Mouse (Mus musculus) limb, embryonic 14.5 days (tissue): Measurements from ENCODE around the gene Uchl4. TPM values are rescaled to one million over a fixed set of nuclear protein-coding genes. Genes with fewer than 3 reads are reported as not detected.
A peak's percentile ranks its signal among the peaks of the same experiment; 100 is the strongest.
"Not testable (repeated sequence)": the region's sequence is repeated elsewhere in the genome, so short reads cannot be mapped to it uniquely, and the experiment has no call there.

Experiments
- ATAC-seq: fragments of 200-750 bp; cut with Nextera tagmentation; 2 replicates; pipeline ENCODE4 v1.8.0; 2017; ENCODE audit warnings: low read depth, moderate number of reproducible peaks, moderate TSS enrichment; ENCODE audit not compliant: low FRiP score
- DNase-seq: peaks from one replicate; pipeline ENCODE4 v3.0.0-alpha.2; 2015; ENCODE audit warnings: low spot score
- H3K27ac ChIP-seq: fragments of 300-500 bp; sonication (generic); replicated peaks from 2 replicates; pipeline ENCODE4 v1.5.1; 2014; ENCODE audit warnings: low read depth, mild to moderate bottlenecking, low read length, moderate library complexity, mixed read lengths
- H3K27me3 ChIP-seq: fragments of 300-500 bp; sonication (generic); 2 replicates; pipeline ENCODE4 v1.6.1; 2014; ENCODE audit warnings: low read length, mixed read lengths; ENCODE audit not compliant: control insufficient read depth, insufficient read depth
- H3K36me3 ChIP-seq: fragments of 300-500 bp; sonication (generic); 2 replicates; pipeline ENCODE4 v1.6.1; 2014; ENCODE audit warnings: mild to moderate bottlenecking, low read length, moderate library complexity, mixed read lengths; ENCODE audit not compliant: control insufficient read depth, insufficient read depth
- H3K4me1 ChIP-seq: fragments of 300-500 bp; sonication (generic); 2 replicates; pipeline ENCODE4 v1.6.1; 2014; ENCODE audit warnings: antibody characterized with exemption, low read length, mixed read lengths; ENCODE audit not compliant: control insufficient read depth, insufficient read depth
- H3K4me2 ChIP-seq: fragments of 300-500 bp; sonication (generic); replicated peaks from 2 replicates; pipeline ENCODE4 v1.6.1; 2014; ENCODE audit warnings: low read depth, mild to moderate bottlenecking, low read length, moderate library complexity; ENCODE audit not compliant: severe bottlenecking
- H3K4me3 ChIP-seq: fragments of 300-500 bp; sonication (generic); replicated peaks from 2 replicates; pipeline ENCODE4 v1.5.1; 2014; ENCODE audit warnings: low read length
- H3K9ac ChIP-seq: fragments of 300-500 bp; sonication (generic); 2 replicates; pipeline ENCODE4 v1.6.1; 2014; ENCODE audit warnings: mild to moderate bottlenecking, low read depth, low read length, moderate library complexity; ENCODE audit not compliant: severe bottlenecking
- H3K9me3 ChIP-seq: fragments of 300-500 bp; sonication (generic); 2 replicates; pipeline ENCODE4 v1.6.1; 2016; ENCODE audit warnings: low read length; ENCODE audit not compliant: control insufficient read depth
- POLR2A ChIP-seq: fragments of 200-500 bp; IDR thresholded peaks from 2 replicates; pipeline ENCODE4 v1.8.0; 2012; ENCODE audit warnings: inconsistent platforms, mild to moderate bottlenecking, moderate library complexity, borderline replicate concordance; ENCODE audit not compliant: insufficient read depth, insufficient read length; ENCODE audit errors: extremely low read depth
- WGBS: fragments of 180-500 bp; shearing (Covaris S2); extraction: QIAGEN DNeasy Blood & Tissue Kit; methylation state at CpG from one replicate; pipeline ENCODE4 v1.1.7; 2014; 5-methylcytosine and 5-hydroxymethylcytosine counted together
- polyA plus RNA-seq, 2 experiments: library from polyadenylated mRNA; depleted of rRNA in 1 of 2; stranded (reverse) in 1 of 2; unstranded in 1 of 2; fragments of >200 nt; fragmentation: Nextera tagmentation in 1 of 2; extraction: Ambion mirVana in 1 of 2; gene quantifications; 2 replicates each; pipeline versions ENCODE4 v1.2.1 to v1.2.3; 2012 to 2014

Uchl4 gene
- polyA plus RNA-seq, 2 experiments, result 0.05 to 1.5 TPM

GRCm38 (mm10) chr9:64268196-64268595, 33.2 kb downstream of the Uchl4 start:
- H3K4me1 ChIP-seq, result no peaks in the 10 kb centered on the region
- DNase-seq (no peak), ATAC-seq (no peak)
- WGBS, result 81% methylated on average over 10 of the region's 10 CpGs
- no peaks in the 10 kb centered on the region for H3K9me3 ChIP-seq
- no peak overlapping the region for H3K4me3 ChIP-seq
- no peaks in the 10 kb centered on the region for H3K27me3 ChIP-seq
- no peak overlapping the region for H3K4me2 ChIP-seq
- no peaks in the 10 kb centered on the region for H3K36me3 ChIP-seq
- H3K9ac ChIP-seq, result no peak overlapping the region
- no peak for TF ChIP-seq POLR2A
- no peak overlapping the region for H3K27ac ChIP-seq

GRCm38 (mm10) chr9:64268836-64269235, 33.8 kb downstream of the Uchl4 start:
- H3K4me1 ChIP-seq, H3K4me3 ChIP-seq, DNase-seq, H3K9me3 ChIP-seq, H3K36me3 ChIP-seq, ATAC-seq, H3K4me2 ChIP-seq, H3K9ac ChIP-seq, H3K27ac ChIP-seq, H3K27me3 ChIP-seq: not testable (repeated sequence)
- WGBS, result 92% methylated on average over 8 of the region's 8 CpGs

- ATAC-seq (no peak), DNase-seq (no peak)
- Histone ChIP-seq H3K4me1 (no peaks in the 10 kb centered on the region), H3K36me3 (no peaks in the 10 kb centered on the region), H3K4me2 (no peak overlapping the region), H3K9ac (no peak overlapping the region), H3K27ac (no peak overlapping the region), H3K27me3 (no peaks in the 10 kb centered on the region), H3K4me3 (no peak overlapping the region), H3K9me3 (no peaks in the 10 kb centered on the region)
- no peak for TF ChIP-seq POLR2A
- WGBS, result 65% methylated on average over 3 of the region's 3 CpGs
Observed at GRCm38 (mm10) chr9:64271249-64271648, 36.2 kb downstream of the Uchl4 start.

GRCm38 (mm10) chr9:64272611-64273010, 37.6 kb downstream of the Uchl4 start:
- H3K4me3 ChIP-seq, result no peak overlapping the region
- no peaks in the 10 kb centered on the region for H3K4me1 ChIP-seq
- DNase-seq, result peak; percentile 43
- no peak overlapping the region for H3K9ac ChIP-seq
- H3K27me3 ChIP-seq, result no peaks in the 10 kb centered on the region
- H3K27ac ChIP-seq, result no peak overlapping the region
- no peak for ATAC-seq
- TF ChIP-seq POLR2A, result no peak
- no peaks in the 10 kb centered on the region for H3K9me3 ChIP-seq
- no peaks in the 10 kb centered on the region for H3K36me3 ChIP-seq
- H3K4me2 ChIP-seq, result no peak overlapping the region
- 45% methylated on average over 7 of the region's 7 CpGs for WGBS

GRCm38 (mm10) chr9:64273757-64274156, 38.8 kb downstream of the Uchl4 start:
- H3K4me1 ChIP-seq, result no peaks in the 10 kb centered on the region
- H3K9ac ChIP-seq, result no peak overlapping the region
- TF ChIP-seq POLR2A, result no peak
- no peak for DNase-seq
- no peak overlapping the region for H3K4me2 ChIP-seq
- H3K27me3 ChIP-seq, result no peaks in the 10 kb centered on the region
- H3K9me3 ChIP-seq, result no peaks in the 10 kb centered on the region
- H3K27ac ChIP-seq, result no peak overlapping the region
- no peak overlapping the region for H3K4me3 ChIP-seq
- WGBS, result 74% methylated on average over 4 of the region's 4 CpGs
- H3K36me3 ChIP-seq, result no peaks in the 10 kb centered on the region
- ATAC-seq, result no peak

- Histone ChIP-seq H3K27me3 (no peaks in the 10 kb centered on the region), H3K9ac (no peak overlapping the region), H3K4me3 (no peak overlapping the region), H3K4me2 (no peak overlapping the region), H3K36me3 (no peaks in the 10 kb centered on the region), H3K27ac (no peak overlapping the region), H3K9me3 (no peaks in the 10 kb centered on the region), H3K4me1 (no peaks in the 10 kb centered on the region)
- no peak for ATAC-seq
- no peak for DNase-seq
- 87% methylated on average over 4 of the region's 4 CpGs for WGBS
- TF ChIP-seq POLR2A, result no peak
Observed at GRCm38 (mm10) chr9:64274291-64274690, 39.3 kb downstream of the Uchl4 start.
